Mouse (Mus musculus) cerebellum, adult 2 months (tissue): ENCODE data around the gene Tlx1.

ENCODE experiments used
- CTCF ChIP-seq: fragments of 200-500 bp; IDR thresholded peaks from 2 replicates; pipeline ENCODE4 v1.5.1; 2011; ENCODE audit warnings: low read depth, mild to moderate bottlenecking, control low read depth, low read length, moderate library complexity, borderline replicate concordance; ENCODE audit not compliant: insufficient read depth
- POLR2A ChIP-seq: fragments of 200-500 bp; IDR thresholded peaks from 2 replicates; pipeline ENCODE4 v1.6.1; 2011; ENCODE audit warnings: low read length, control low read depth, borderline replicate concordance; ENCODE audit not compliant: insufficient read depth

DNA sequence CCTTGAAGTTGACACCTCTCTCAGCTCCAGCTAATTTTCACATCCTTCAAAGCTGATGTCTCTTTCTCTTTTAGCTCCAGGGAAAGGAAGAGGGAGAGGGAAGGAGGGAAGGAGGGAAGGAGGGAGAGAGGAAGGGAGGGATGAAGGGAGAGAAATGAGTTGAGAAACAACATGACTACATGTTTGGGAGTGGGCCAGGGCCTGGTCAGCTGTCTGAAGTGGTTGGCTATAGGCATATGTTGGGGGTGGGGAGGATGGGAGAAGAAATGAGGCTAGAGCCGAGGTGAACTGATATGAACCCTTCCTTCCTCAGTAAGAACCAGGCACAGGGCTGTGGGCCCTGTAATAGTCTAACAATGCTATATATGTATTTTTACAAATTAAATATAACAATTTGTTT lies 44.9 kb upstream of the Tlx1 start:
- TF ChIP-seq CTCF (no peak), POLR2A (no peak)
